Mouse (Mus musculus) C2C12 (cell line): ENCODE results near the gene Smad5. TPM values are rescaled to one million over a fixed set of nuclear protein-coding genes. Genes with fewer than 3 reads are reported as not detected.

ENCODE experiments used
- H3K27me3 ChIP-seq: one replicate; pipeline ENCODE4 v1.6.1; 2011; ENCODE audit not compliant: control insufficient read depth, insufficient read depth, insufficient read length
- H3K36me3 ChIP-seq: one replicate; pipeline ENCODE4 v1.6.1; 2011; ENCODE audit not compliant: control insufficient read depth, insufficient read depth
- H3K4me3 ChIP-seq: one replicate; pipeline ENCODE4 v1.5.1; 2011; ENCODE audit warnings: mild to moderate bottlenecking, control low read depth; ENCODE audit not compliant: poor library complexity, insufficient read depth, severe bottlenecking
- H3K79me2 ChIP-seq: one replicate; pipeline ENCODE4 v1.6.1; 2011; ENCODE audit not compliant: control insufficient read depth, insufficient read depth
- H3K79me3 ChIP-seq: one replicate; pipeline ENCODE4 v1.6.1; 2011; ENCODE audit warnings: low read depth, control low read depth
- H3ac ChIP-seq: one replicate; pipeline ENCODE3; 2011; ENCODE audit warnings: low read depth; ENCODE audit not compliant: control insufficient read depth, insufficient read length
- CEBPB ChIP-seq: IDR thresholded peaks from one replicate; pipeline ENCODE4 v1.6.1; 2011; ENCODE audit warnings: low read depth, mild to moderate bottlenecking, control low read depth, moderate library complexity
- CTCF ChIP-seq: IDR thresholded peaks from one replicate; pipeline ENCODE4 v1.5.1; 2011; ENCODE audit not compliant: control insufficient read depth, insufficient read depth, insufficient read length
- FOSL1 ChIP-seq: IDR thresholded peaks from one replicate; pipeline ENCODE4 v1.8.0; 2011; ENCODE audit warnings: mild to moderate bottlenecking, low read length; ENCODE audit not compliant: poor library complexity, insufficient read depth, severe bottlenecking
- MAX ChIP-seq: IDR thresholded peaks from one replicate; pipeline ENCODE4 v1.6.1; 2011; ENCODE audit warnings: mild to moderate bottlenecking, control low read depth
- MYOD1 ChIP-seq: IDR thresholded peaks from one replicate; pipeline ENCODE4 v1.6.1; 2011; ENCODE audit warnings: low read depth; ENCODE audit not compliant: control insufficient read depth, insufficient read length
- MYOG ChIP-seq: IDR thresholded peaks from one replicate; pipeline ENCODE4 v1.6.1; 2011; ENCODE audit not compliant: control insufficient read depth, insufficient read length; ENCODE audit errors: extremely low read depth
- USF1 ChIP-seq: IDR thresholded peaks from one replicate; pipeline ENCODE4 v1.6.1; 2011; ENCODE audit warnings: low read depth, mild to moderate bottlenecking, control low read depth, moderate library complexity
- polyA plus RNA-seq: library from polyadenylated mRNA; unstranded; fragments of >200 nt; fragmentation: generic; extraction: Trizol; gene quantifications from one replicate; pipeline ENCODE4 v1.2.1, GENCODE M21; 2012; ENCODE audit warnings: missing spikeins

Gene Smad5
- polyA plus RNA-seq, 1 experiment: 12.4 TPM

- no peak overlapping the region for H3ac ChIP-seq
- H3K79me3 ChIP-seq: peaks cover 15% of the 10 kb centered on the region
- H3K79me2 ChIP-seq: peaks cover 23% of the 10 kb centered on the region
- TF ChIP-seq MYOD1 (no peak), MAX (no peak), CTCF (no peak), USF1 (no peak), MYOG (no peak), CEBPB (no peak), FOSL1 (no peak)
- no peaks in the 10 kb centered on the region for H3K27me3 ChIP-seq
- peaks cover 85% of the 10 kb centered on the region for H3K36me3 ChIP-seq
- no peak overlapping the region for H3K4me3 ChIP-seq
Observed at GRCm38 (mm10) chr13:56729046-56729445, 26.2 kb downstream of the Smad5 start.

- Histone ChIP-seq H3K79me3 (no peaks in the 10 kb centered on the region), H3K36me3 (peaks cover 79% of the 10 kb centered on the region), H3K4me3 (no peak overlapping the region), H3K79me2 (no peaks in the 10 kb centered on the region), H3ac (no peak overlapping the region), H3K27me3 (no peaks in the 10 kb centered on the region)
- TF ChIP-seq CEBPB (no peak), USF1 (no peak), MYOG (no peak), CTCF (no peak), MAX (no peak), MYOD1 (no peak), FOSL1 (no peak)
Observed at GRCm38 (mm10) chr13:56734617-56735016, 31.8 kb downstream of the Smad5 start.

- no peaks in the 10 kb centered on the region for H3K27me3 ChIP-seq
- no peak overlapping the region for H3K4me3 ChIP-seq
- no peak for TF ChIP-seq USF1
- TF ChIP-seq CTCF: peak; percentile 7
- H3ac ChIP-seq: no peak overlapping the region
- peaks cover 79% of the 10 kb centered on the region for H3K36me3 ChIP-seq
- H3K79me2 ChIP-seq: no peaks in the 10 kb centered on the region
- no peaks in the 10 kb centered on the region for H3K79me3 ChIP-seq
Observed at GRCm38 (mm10) chr13:56735212-56735875, 32.5 kb downstream of the Smad5 start.

- TF ChIP-seq CEBPB (no peak), MYOD1 (no peak), CTCF (no peak), MYOG (no peak), MAX (no peak), FOSL1 (no peak), USF1 (no peak)
- no peak overlapping the region for H3ac ChIP-seq
- H3K79me3 ChIP-seq: no peaks in the 10 kb centered on the region
- no peaks in the 10 kb centered on the region for H3K79me2 ChIP-seq
- H3K36me3 ChIP-seq: peaks cover 44% of the 10 kb centered on the region
- H3K27me3 ChIP-seq: no peaks in the 10 kb centered on the region
- no peak overlapping the region for H3K4me3 ChIP-seq
Observed at GRCm38 (mm10) chr13:56739556-56739955, 36.7 kb downstream of the Smad5 start.

GRCm38 (mm10) chr13:56740496-56740895 lies 37.7 kb downstream of the Smad5 start:
- no peak for TF ChIP-seq MAX
- no peak for TF ChIP-seq MYOD1
- TF ChIP-seq FOSL1: no peak
- TF ChIP-seq USF1: no peak
- TF ChIP-seq MYOG: no peak
- TF ChIP-seq CTCF: no peak
- no peak for TF ChIP-seq CEBPB
- no peaks in the 10 kb centered on the region for H3K79me2 ChIP-seq
- no peaks in the 10 kb centered on the region for H3K79me3 ChIP-seq
- H3K36me3 ChIP-seq: peaks cover 36% of the 10 kb centered on the region
- no peak overlapping the region for H3ac ChIP-seq
- no peak overlapping the region for H3K4me3 ChIP-seq
- no peaks in the 10 kb centered on the region for H3K27me3 ChIP-seq

- Histone ChIP-seq H3K79me3 (no peaks in the 10 kb centered on the region), H3K79me2 (no peaks in the 10 kb centered on the region), H3K4me3 (no peak overlapping the region), H3K36me3 (peaks cover 31% of the 10 kb centered on the region), H3K27me3 (no peaks in the 10 kb centered on the region), H3ac (no peak overlapping the region)
- TF ChIP-seq USF1 (no peak), MYOG (no peak), CEBPB (no peak), MAX (no peak), CTCF (no peak), MYOD1 (no peak), FOSL1 (no peak)
Observed at GRCm38 (mm10) chr13:56741691-56742090, 38.9 kb downstream of the Smad5 start.
